Mouse (Mus musculus) bone marrow, adult 2 months (tissue): ENCODE measurements around the gene Prkaa2. TPM values are rescaled to one million over a fixed set of nuclear protein-coding genes. Genes with fewer than 3 reads are reported as not detected.
A peak's percentile ranks its signal among the peaks of the same experiment; 100 is the strongest.

Experiments used
- H3K27ac ChIP-seq: fragments of 200-500 bp; 2 replicates; pipeline ENCODE4 v1.5.1; 2012; ENCODE audit warnings: low read depth, mild to moderate bottlenecking, control low read depth, inconsistent platforms, low read length; ENCODE audit not compliant: control insufficient read depth, poor library complexity, insufficient read depth
- H3K4me1 ChIP-seq: fragments of 200-500 bp; 2 replicates; pipeline ENCODE4 v1.6.1; 2011; ENCODE audit warnings: low read length; ENCODE audit not compliant: control insufficient read depth, insufficient read depth
- H3K4me3 ChIP-seq: fragments of 200-500 bp; replicated peaks from 2 replicates; pipeline ENCODE3; 2011; ENCODE audit warnings: mild to moderate bottlenecking, low read depth, low read length, control low read depth; ENCODE audit not compliant: control insufficient read depth
- CTCF ChIP-seq: fragments of 200-500 bp; IDR thresholded peaks from 2 replicates; pipeline ENCODE4 v1.5.1; 2011; ENCODE audit warnings: low read length, control low read depth; ENCODE audit not compliant: control insufficient read depth, insufficient read depth
- POLR2A ChIP-seq: fragments of 200-500 bp; IDR thresholded peaks from 2 replicates; pipeline ENCODE4 v1.6.1; 2011; ENCODE audit warnings: low read depth, mild to moderate bottlenecking, control low read depth, low read length, borderline replicate concordance; ENCODE audit not compliant: control insufficient read depth
- WGBS: fragments of 180-500 bp; shearing (Covaris S2); methylation state at CpG from one replicate; pipeline ENCODE4 v1.1.7; 2018; 5-methylcytosine and 5-hydroxymethylcytosine counted together
- polyA plus RNA-seq: library from polyadenylated mRNA; stranded (reverse); fragments of >200 nt; gene quantifications from 2 replicates; pipeline ENCODE4 v1.2.4, GENCODE M21; 2011; ENCODE audit warnings: low replicate concordance; ENCODE audit not compliant: missing spikeins, insufficient read depth, insufficient read length

Gene Prkaa2
- polyA plus RNA-seq, 1 experiment: 0.70 TPM

DNA sequence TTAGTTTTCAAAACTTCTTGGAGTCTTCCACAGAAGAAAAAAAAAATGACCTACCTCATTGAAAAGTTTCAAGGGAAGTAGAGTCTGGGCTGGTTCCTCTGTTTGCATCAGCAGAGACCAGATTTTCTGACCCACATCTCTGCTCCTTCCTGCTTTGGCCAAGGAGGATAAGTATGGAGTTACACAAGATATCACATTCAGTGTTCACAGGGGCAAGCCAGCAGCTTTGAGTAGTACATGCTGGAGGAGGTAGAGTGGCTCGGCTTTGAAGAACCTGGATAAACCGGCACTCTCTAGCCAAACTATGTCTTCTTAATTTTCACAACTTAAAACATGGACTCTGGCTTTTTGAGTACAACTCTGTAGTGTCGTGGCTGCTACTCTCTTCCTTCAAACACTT is 43.5 kb upstream of the Prkaa2 start:
- H3K27ac ChIP-seq: no peak overlapping the region
- WGBS: 65% methylated on average over 3 of the region's 3 CpGs
- no peak for TF ChIP-seq POLR2A
- TF ChIP-seq CTCF: no peak
- no peaks in the 10 kb centered on the region for H3K4me1 ChIP-seq
- H3K4me3 ChIP-seq: no peak overlapping the region

DNA sequence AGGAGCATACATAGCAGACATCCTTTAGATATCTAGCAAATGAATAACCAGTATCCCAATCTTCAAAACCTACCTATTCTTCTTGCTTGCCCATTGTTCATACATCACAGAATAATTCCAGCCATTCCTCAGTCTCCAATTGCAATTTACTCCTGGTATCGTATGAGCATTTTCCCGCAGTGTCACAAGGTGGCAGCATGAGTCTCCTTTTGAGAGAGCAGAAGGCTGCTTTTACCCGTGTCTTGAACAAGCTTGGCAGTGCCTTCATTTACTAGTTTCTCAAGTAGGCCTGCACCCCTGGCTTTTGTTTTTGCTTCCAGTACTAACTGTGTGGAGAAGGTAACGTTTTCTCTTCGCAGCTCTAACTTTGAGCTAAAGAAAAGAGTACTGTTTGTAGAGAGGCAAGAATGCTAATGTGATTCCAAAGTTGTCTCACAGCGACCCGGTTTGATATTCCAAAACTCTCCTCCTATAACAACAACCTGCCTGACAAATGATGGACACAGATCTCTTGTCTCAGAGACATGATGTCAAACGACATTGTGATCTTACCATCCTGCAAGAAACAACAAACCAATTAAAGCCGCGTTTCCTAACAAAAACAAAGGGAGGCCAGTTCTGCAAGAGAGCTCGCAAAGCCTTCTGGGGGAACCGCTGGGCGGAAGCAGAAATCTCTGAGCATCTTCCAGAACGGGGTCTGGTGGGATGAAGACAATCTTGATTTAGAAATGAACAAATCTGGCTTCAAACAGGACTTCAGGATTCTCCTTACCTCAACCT is 42.4 kb upstream of the Prkaa2 start:
- Histone ChIP-seq H3K4me1 (no peaks in the 10 kb centered on the region), H3K27ac (no peak overlapping the region), H3K4me3 (no peak overlapping the region)
- 49% methylated on average over 14 of the region's 14 CpGs for WGBS
- no peak for TF ChIP-seq POLR2A
- peak; percentile 39 for TF ChIP-seq CTCF

DNA sequence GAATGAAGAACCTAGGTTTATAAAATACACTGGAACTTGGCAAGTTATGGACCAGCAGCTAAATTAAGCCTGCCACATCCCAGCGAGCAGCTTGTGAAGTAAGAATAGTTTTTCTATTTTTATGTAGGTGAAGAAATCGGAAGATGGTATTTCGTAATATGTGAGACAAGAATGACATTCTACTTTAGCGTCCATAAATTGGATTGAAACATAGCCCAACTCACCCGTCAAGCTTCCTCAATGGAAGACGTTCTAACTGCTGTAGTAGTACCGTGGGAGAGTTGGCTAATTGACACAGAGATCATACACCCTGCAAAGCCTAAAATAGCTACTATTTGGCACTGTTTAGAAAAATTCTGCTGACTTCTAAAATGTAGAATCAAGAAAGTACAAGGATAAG is 39.8 kb upstream of the Prkaa2 start:
- WGBS: 35% methylated on average over 7 of the region's 7 CpGs
- H3K4me3 ChIP-seq: no peak overlapping the region
- TF ChIP-seq POLR2A (no peak), CTCF (no peak)
- no peaks in the 10 kb centered on the region for H3K4me1 ChIP-seq
- H3K27ac ChIP-seq: no peak overlapping the region

DNA sequence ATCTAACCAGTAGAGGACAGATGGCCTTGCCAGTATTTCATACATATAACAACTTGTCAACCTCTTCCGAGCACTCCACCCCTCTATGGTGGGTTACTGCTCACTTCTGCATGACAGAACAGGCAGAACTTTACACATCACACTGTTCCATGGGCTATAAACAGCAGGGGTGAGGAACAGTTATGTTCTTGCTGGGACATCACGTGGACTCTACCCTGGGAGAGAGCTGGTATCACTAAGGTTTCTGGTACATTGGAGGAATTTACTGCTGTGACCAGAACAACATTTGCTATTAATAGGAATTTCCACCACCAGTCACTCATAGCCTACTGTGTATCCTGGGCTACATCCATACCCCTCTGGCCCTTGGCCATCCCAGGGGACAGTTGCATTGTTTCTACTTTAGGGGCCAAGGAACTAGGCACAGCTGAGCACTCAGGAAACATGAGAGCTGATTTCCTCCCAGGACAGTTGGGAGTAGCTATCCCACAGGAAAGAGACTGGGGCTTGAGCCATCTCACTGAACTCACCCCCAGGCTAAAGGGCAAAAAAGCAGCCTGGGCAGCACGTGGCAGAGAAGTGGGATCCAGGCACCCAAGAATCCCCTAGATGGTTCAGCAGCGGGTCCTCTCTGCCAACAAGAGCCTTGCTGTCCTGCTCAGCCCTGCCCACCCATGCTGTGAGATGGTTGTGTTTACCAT is 23.8 kb upstream of the Prkaa2 start:
- Histone ChIP-seq H3K4me3 (no peak overlapping the region), H3K4me1 (no peaks in the 10 kb centered on the region), H3K27ac (no peak overlapping the region)
- 70% methylated on average over 4 of the region's 4 CpGs for WGBS
- TF ChIP-seq POLR2A (no peak), CTCF (no peak)

- 68% methylated on average over 9 of the region's 9 CpGs for WGBS
- Histone ChIP-seq H3K27ac (no peak overlapping the region), H3K4me1 (no peaks in the 10 kb centered on the region), H3K4me3 (no peak overlapping the region)
- TF ChIP-seq CTCF (no peak), POLR2A (no peak)
These were observed 22.1 kb upstream of the Prkaa2 start for GRCm38 (mm10) chr4:105131756-105132314.

- no peak overlapping the region for H3K27ac ChIP-seq
- no peak overlapping the region for H3K4me3 ChIP-seq
- no peaks in the 10 kb centered on the region for H3K4me1 ChIP-seq
- TF ChIP-seq CTCF: no peak
- no peak for TF ChIP-seq POLR2A
- WGBS: 80% methylated on average over 7 of the region's 7 CpGs
These were observed 19.5 kb upstream of the Prkaa2 start for GRCm38 (mm10) chr4:105129212-105129611.

DNA sequence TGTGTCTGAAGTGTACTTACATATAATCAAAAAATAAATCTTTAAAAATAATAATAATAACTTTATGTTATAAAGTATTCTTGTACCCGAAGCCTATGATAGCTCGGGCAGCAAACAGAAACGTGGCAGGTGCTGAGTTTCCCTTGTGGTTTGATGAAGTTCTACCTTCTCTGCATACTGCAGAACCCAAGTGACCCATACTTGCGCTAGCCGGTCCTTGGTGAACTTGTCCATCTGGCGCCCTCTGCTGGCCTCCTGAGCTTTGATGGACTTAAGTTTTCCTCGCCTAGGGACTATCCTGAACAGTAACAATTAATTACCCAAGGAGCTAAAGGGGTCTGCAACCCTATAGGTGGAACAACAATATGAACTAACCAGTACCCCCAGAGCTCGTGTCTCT is 12.7 kb upstream of the Prkaa2 start:
- TF ChIP-seq POLR2A (no peak), CTCF (peak; percentile 51; the same call in 1 of the 2 replicates)
- Histone ChIP-seq H3K4me3 (no peak overlapping the region), H3K27ac (no peak overlapping the region), H3K4me1 (no peaks in the 10 kb centered on the region)
- 27% methylated on average over 8 of the region's 8 CpGs for WGBS

GRCm38 (mm10) chr4:105121081-105121480 is 11.4 kb upstream of the Prkaa2 start:
- no peaks in the 10 kb centered on the region for H3K4me1 ChIP-seq
- no peak overlapping the region for H3K27ac ChIP-seq
- no peak overlapping the region for H3K4me3 ChIP-seq
- 82% methylated on average over 6 of the region's 6 CpGs for WGBS
- no peak for TF ChIP-seq POLR2A
- no peak for TF ChIP-seq CTCF

- TF ChIP-seq POLR2A: no peak
- no peak for TF ChIP-seq CTCF
- Histone ChIP-seq H3K4me3 (no peak overlapping the region), H3K27ac (no peak overlapping the region), H3K4me1 (no peaks in the 10 kb centered on the region; the same call in 1 of the 2 replicates)
- 83% methylated on average over 3 of the region's 3 CpGs for WGBS
These were observed 3.8 kb upstream of the Prkaa2 start for GRCm38 (mm10) chr4:105113468-105113867.
